Mouse (Mus musculus): ENCODE measurements at regions not wholly inside any gene's neighbourhood (a gene's known extent, or its start where the extent isn't known, plus 50 kb on each side); places are given as distances from the start of the nearest gene placed in this dataset.
A peak's percentile ranks its signal among the peaks of the same experiment; 100 is the strongest.

GRCm38 (mm10) chr2:8022651-8023050 is 513.3 kb upstream of the Celf2 start:
- no peak for ATAC-seq (replicated peaks; ENCODE audit: insufficient number of reproducible peaks, low FRiP score, low TSS enrichment, low read depth)
- H3K9ac ChIP-seq (replicated peaks; ENCODE audit: low read length): no peak overlapping the region
- H3K27me3 ChIP-seq (ENCODE audit: control insufficient read depth, insufficient read depth, low read length): no peaks in the 10 kb centered on the region
- peak; percentile 43 for DNase-seq (ENCODE audit: low spot score)
- H3K9me3 ChIP-seq (replicated peaks; ENCODE audit: control insufficient read depth, low read length): no peaks in the 10 kb centered on the region
- no peak overlapping the region for H3K4me3 ChIP-seq (ENCODE audit: low read depth, low read length)
- no peaks in the 10 kb centered on the region for H3K36me3 ChIP-seq (replicated peaks; ENCODE audit: control insufficient read depth, insufficient read depth, low read depth, low read length)
- 57% methylated on average over 3 of the region's 3 CpGs for WGBS
- no peak overlapping the region for H3K4me2 ChIP-seq (ENCODE audit: low read depth, low read length)
- H3K4me1 ChIP-seq (ENCODE audit: control insufficient read depth, insufficient read depth, low read length): no peaks in the 10 kb centered on the region
- no peak overlapping the region for H3K27ac ChIP-seq (replicated peaks; ENCODE audit: low read depth, low read length)

GRCm38 (mm10) chr2:8022043-8022442 is 512.7 kb upstream of the Celf2 start:
- ATAC-seq (replicated peaks; ENCODE audit: insufficient number of reproducible peaks, low FRiP score, low TSS enrichment, low read depth): no peak

GRCm38 (mm10) chr2:8012826-8013225 is 503.5 kb upstream of the Celf2 start:
- ATAC-seq (replicated peaks; ENCODE audit: insufficient number of reproducible peaks, low FRiP score, low TSS enrichment, low read depth) (no peak), DNase-seq (ENCODE audit: low spot score) (no peak)
- Histone ChIP-seq H3K36me3 (replicated peaks; ENCODE audit: control insufficient read depth, insufficient read depth, low read depth, low read length) (no peaks in the 10 kb centered on the region), H3K9me3 (replicated peaks; ENCODE audit: control insufficient read depth, low read length) (no peaks in the 10 kb centered on the region), H3K9ac (replicated peaks; ENCODE audit: low read length) (no peak overlapping the region), H3K27me3 (ENCODE audit: control insufficient read depth, insufficient read depth, low read length) (no peaks in the 10 kb centered on the region), H3K4me3 (ENCODE audit: low read depth, low read length) (no peak overlapping the region), H3K4me1 (ENCODE audit: control insufficient read depth, insufficient read depth, low read length) (no peaks in the 10 kb centered on the region), H3K4me2 (ENCODE audit: low read depth, low read length) (no peak overlapping the region), H3K27ac (replicated peaks; ENCODE audit: low read depth, low read length) (no peak overlapping the region)
- 83% methylated on average over 6 of the region's 6 CpGs for WGBS

More at GRCm38 (mm10) chr2:8022043-8022442, 512.7 kb upstream of the Celf2 start:
- Histone ChIP-seq H3K27ac (replicated peaks; ENCODE audit: low read depth, low read length) (no peak overlapping the region), H3K36me3 (replicated peaks; ENCODE audit: control insufficient read depth, insufficient read depth, low read depth, low read length) (no peaks in the 10 kb centered on the region), H3K27me3 (ENCODE audit: control insufficient read depth, insufficient read depth, low read length) (no peaks in the 10 kb centered on the region), H3K9me3 (replicated peaks; ENCODE audit: control insufficient read depth, low read length) (no peaks in the 10 kb centered on the region), H3K4me3 (ENCODE audit: low read depth, low read length) (no peak overlapping the region), H3K9ac (replicated peaks; ENCODE audit: low read length) (no peak overlapping the region), H3K4me1 (ENCODE audit: control insufficient read depth, insufficient read depth, low read length) (no peaks in the 10 kb centered on the region), H3K4me2 (ENCODE audit: low read depth, low read length) (no peak overlapping the region)
- DNase-seq (ENCODE audit: low spot score): peak; percentile 23
- WGBS: 61% methylated on average over 5 of the region's 5 CpGs

- H3K4me3 ChIP-seq (ENCODE audit: low read depth, low read length): no peak overlapping the region
- no peak overlapping the region for H3K4me2 ChIP-seq (ENCODE audit: low read depth, low read length)
- no peak for ATAC-seq (replicated peaks; ENCODE audit: insufficient number of reproducible peaks, low FRiP score, low TSS enrichment, low read depth)
- DNase-seq (ENCODE audit: low spot score): no peak
- no peaks in the 10 kb centered on the region for H3K27me3 ChIP-seq (ENCODE audit: control insufficient read depth, insufficient read depth, low read length)
- H3K27ac ChIP-seq (replicated peaks; ENCODE audit: low read depth, low read length): no peak overlapping the region
- no peaks in the 10 kb centered on the region for H3K9me3 ChIP-seq (replicated peaks; ENCODE audit: control insufficient read depth, low read length)
- H3K36me3 ChIP-seq (replicated peaks; ENCODE audit: control insufficient read depth, insufficient read depth, low read depth, low read length): no peaks in the 10 kb centered on the region
- no peaks in the 10 kb centered on the region for H3K4me1 ChIP-seq (ENCODE audit: control insufficient read depth, insufficient read depth, low read length)
- H3K9ac ChIP-seq (replicated peaks; ENCODE audit: low read length): no peak overlapping the region
- WGBS: 90% methylated on average over 2 of the region's 2 CpGs
Observed at GRCm38 (mm10) chr2:7999444-7999843, 490.1 kb upstream of the Celf2 start.

- Histone ChIP-seq H3K9ac (replicated peaks; ENCODE audit: low read length) (no peak overlapping the region), H3K36me3 (replicated peaks; ENCODE audit: control insufficient read depth, insufficient read depth, low read depth, low read length) (no peaks in the 10 kb centered on the region), H3K4me2 (ENCODE audit: low read depth, low read length) (no peak overlapping the region), H3K27me3 (ENCODE audit: control insufficient read depth, insufficient read depth, low read length) (no peaks in the 10 kb centered on the region), H3K4me3 (ENCODE audit: low read depth, low read length) (no peak overlapping the region), H3K4me1 (ENCODE audit: control insufficient read depth, insufficient read depth, low read length) (no peaks in the 10 kb centered on the region), H3K27ac (replicated peaks; ENCODE audit: low read depth, low read length) (no peak overlapping the region), H3K9me3 (replicated peaks; ENCODE audit: control insufficient read depth, low read length) (no peaks in the 10 kb centered on the region)
- ATAC-seq (replicated peaks; ENCODE audit: insufficient number of reproducible peaks, low FRiP score, low TSS enrichment, low read depth): peak; percentile 62; the same call in 1 of the 2 replicates
- DNase-seq (ENCODE audit: low spot score): no peak
Observed at GRCm38 (mm10) chr2:7974471-7974870, 465.1 kb upstream of the Celf2 start.

- no peaks in the 10 kb centered on the region for H3K4me1 ChIP-seq (ENCODE audit: control insufficient read depth, insufficient read depth, low read length)
- no peaks in the 10 kb centered on the region for H3K27me3 ChIP-seq (ENCODE audit: control insufficient read depth, insufficient read depth, low read length)
- ATAC-seq (replicated peaks; ENCODE audit: insufficient number of reproducible peaks, low FRiP score, low TSS enrichment, low read depth) (no peak), DNase-seq (ENCODE audit: low spot score) (no peak)
- no peak overlapping the region for H3K27ac ChIP-seq (replicated peaks; ENCODE audit: low read depth, low read length)
- H3K36me3 ChIP-seq (replicated peaks; ENCODE audit: control insufficient read depth, insufficient read depth, low read depth, low read length): no peaks in the 10 kb centered on the region
- no peak overlapping the region for H3K4me2 ChIP-seq (ENCODE audit: low read depth, low read length)
- no peak overlapping the region for H3K9ac ChIP-seq (replicated peaks; ENCODE audit: low read length)
- no peak overlapping the region for H3K4me3 ChIP-seq (ENCODE audit: low read depth, low read length)
- no peaks in the 10 kb centered on the region for H3K9me3 ChIP-seq (replicated peaks; ENCODE audit: control insufficient read depth, low read length)
Observed at GRCm38 (mm10) chr2:7963456-7963855, 454.1 kb upstream of the Celf2 start.

GRCm38 (mm10) chr2:7954210-7954609 is 444.8 kb upstream of the Celf2 start:
- Histone ChIP-seq H3K27ac (replicated peaks; ENCODE audit: low read depth, low read length) (no peak overlapping the region), H3K4me2 (ENCODE audit: low read depth, low read length) (no peak overlapping the region), H3K4me3 (ENCODE audit: low read depth, low read length) (no peak overlapping the region), H3K27me3 (ENCODE audit: control insufficient read depth, insufficient read depth, low read length) (no peaks in the 10 kb centered on the region), H3K36me3 (replicated peaks; ENCODE audit: control insufficient read depth, insufficient read depth, low read depth, low read length) (no peaks in the 10 kb centered on the region), H3K9me3 (replicated peaks; ENCODE audit: control insufficient read depth, low read length) (no peaks in the 10 kb centered on the region), H3K9ac (replicated peaks; ENCODE audit: low read length) (no peak overlapping the region), H3K4me1 (ENCODE audit: control insufficient read depth, insufficient read depth, low read length) (no peaks in the 10 kb centered on the region)
- ATAC-seq (replicated peaks; ENCODE audit: insufficient number of reproducible peaks, low FRiP score, low TSS enrichment, low read depth) (no peak), DNase-seq (ENCODE audit: low spot score) (no peak)
- WGBS: 71% methylated on average over 2 of the region's 2 CpGs

GRCm38 (mm10) chr2:7952846-7953245 is 443.5 kb upstream of the Celf2 start:
- H3K27me3 ChIP-seq (ENCODE audit: control insufficient read depth, insufficient read depth, low read length): no peaks in the 10 kb centered on the region
- no peaks in the 10 kb centered on the region for H3K4me1 ChIP-seq (ENCODE audit: control insufficient read depth, insufficient read depth, low read length)
- 78% methylated on average over 2 of the region's 2 CpGs for WGBS
- H3K27ac ChIP-seq (replicated peaks; ENCODE audit: low read depth, low read length): no peak overlapping the region
- no peaks in the 10 kb centered on the region for H3K36me3 ChIP-seq (replicated peaks; ENCODE audit: control insufficient read depth, insufficient read depth, low read depth, low read length)
- no peak for ATAC-seq (replicated peaks; ENCODE audit: insufficient number of reproducible peaks, low FRiP score, low TSS enrichment, low read depth)
- no peak overlapping the region for H3K4me3 ChIP-seq (ENCODE audit: low read depth, low read length)
- no peak overlapping the region for H3K9ac ChIP-seq (replicated peaks; ENCODE audit: low read length)
- no peak overlapping the region for H3K4me2 ChIP-seq (ENCODE audit: low read depth, low read length)
- no peak for DNase-seq (ENCODE audit: low spot score)
- H3K9me3 ChIP-seq (replicated peaks; ENCODE audit: control insufficient read depth, low read length): no peaks in the 10 kb centered on the region
